Mouse (Mus musculus) liver, postnatal 0 days (tissue): ENCODE results near the gene Pcp4.

ENCODE experiments used
- CTCF ChIP-seq: sonication (generic); IDR thresholded peaks from 2 replicates; pipeline ENCODE4 v1.5.1; 2016; ENCODE audit warnings: antibody characterized with exemption, low read depth
- EP300 ChIP-seq: IDR thresholded peaks from 2 replicates; pipeline ENCODE4 v1.6.1; 2016; ENCODE audit warnings: antibody characterized with exemption, low read depth, mild to moderate bottlenecking

GRCm38 (mm10) chr16:96467445-96467844 lies at the start of gene Pcp4:
- TF ChIP-seq CTCF (peak; percentile 92), EP300 (no peak)
